Mouse (Mus musculus): ENCODE measurements around the gene Btbd11. TPM values are rescaled to one million over a fixed set of nuclear protein-coding genes. Genes with fewer than 3 reads are reported as not detected.

Btbd11 gene
- polyA plus RNA-seq, 1 experiment from 2014 or later, result 0.77 TPM

DNA sequence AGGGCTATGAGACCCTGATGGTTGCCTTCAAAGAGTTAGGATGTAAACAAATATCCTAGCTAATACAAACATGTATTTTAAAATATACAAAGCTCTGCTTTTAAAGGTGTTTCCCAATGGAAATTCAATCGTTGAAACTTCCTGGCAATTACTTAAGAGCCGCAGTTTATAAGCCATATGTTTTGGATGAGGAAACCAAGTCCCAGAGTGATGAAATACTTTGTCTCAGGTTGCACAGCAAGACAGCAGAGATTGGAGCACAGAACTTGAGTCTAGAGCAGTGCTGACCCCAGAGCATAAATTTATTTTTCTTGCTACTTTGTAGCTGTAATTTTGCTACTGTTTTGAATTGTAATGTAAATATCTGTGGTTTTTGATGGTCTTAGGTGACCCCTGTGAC lies 110.4 kb downstream of the Btbd11 start:
- Histone ChIP-seq H3K9me3 (replicated peaks; ENCODE audit: control insufficient read depth, low read length) (no peaks in the 10 kb centered on the region), H3K36me3 (ENCODE audit: control insufficient read depth, insufficient read depth, low read length) (no peaks in the 10 kb centered on the region), H3K4me2 (no peak overlapping the region), H3K4me3 (ENCODE audit: low read depth, low read length) (no peak overlapping the region), H3K27ac (ENCODE audit: low read depth, low read length) (no peak overlapping the region), H3K27me3 (ENCODE audit: control insufficient read depth, insufficient read depth, low read length) (no peaks in the 10 kb centered on the region), H3K4me1 (ENCODE audit: control insufficient read depth, insufficient read depth, low read length) (no peaks in the 10 kb centered on the region), H3K9ac (ENCODE audit: low read depth, low read length) (no peak overlapping the region)
- ATAC-seq (replicated peaks; ENCODE audit: insufficient number of reproducible peaks, low FRiP score, low TSS enrichment), result no peak
- 69% methylated on average over 2 of the region's 2 CpGs for WGBS (ENCODE audit: insufficient replicate concordance)

DNA sequence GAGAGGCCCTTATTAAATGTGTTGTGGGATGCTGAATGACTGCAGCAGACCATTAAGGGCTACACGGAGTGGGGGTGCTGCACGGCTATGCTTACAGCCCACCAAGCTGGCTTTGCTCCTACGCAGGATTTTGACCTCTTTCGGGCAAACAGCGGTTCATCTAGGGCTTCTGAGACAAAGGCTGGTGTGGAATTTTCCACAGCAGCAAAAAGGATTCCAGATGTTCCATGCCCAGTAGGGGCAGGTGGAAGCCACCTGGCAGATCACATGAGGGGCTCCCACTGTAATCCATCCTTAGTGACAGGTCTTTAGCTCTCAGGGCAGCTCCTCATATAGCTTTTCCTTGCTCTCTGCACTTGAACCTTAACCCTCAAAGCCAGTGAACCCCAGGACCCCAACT lies 111.3 kb downstream of the Btbd11 start:
- 78% methylated on average over 5 of the region's 5 CpGs for WGBS (ENCODE audit: insufficient replicate concordance)
- H3K4me3 ChIP-seq (ENCODE audit: low read depth, low read length), result no peak overlapping the region
- no peak for ATAC-seq (replicated peaks; ENCODE audit: insufficient number of reproducible peaks, low FRiP score, low TSS enrichment)
- H3K4me1 ChIP-seq (ENCODE audit: control insufficient read depth, insufficient read depth, low read length), result no peaks in the 10 kb centered on the region
- H3K9ac ChIP-seq (ENCODE audit: low read depth, low read length), result no peak overlapping the region
- no peak overlapping the region for H3K4me2 ChIP-seq
- no peaks in the 10 kb centered on the region for H3K9me3 ChIP-seq (replicated peaks; ENCODE audit: control insufficient read depth, low read length)
- no peaks in the 10 kb centered on the region for H3K36me3 ChIP-seq (ENCODE audit: control insufficient read depth, insufficient read depth, low read length)
- H3K27ac ChIP-seq (ENCODE audit: low read depth, low read length), result no peak overlapping the region
- no peaks in the 10 kb centered on the region for H3K27me3 ChIP-seq (ENCODE audit: control insufficient read depth, insufficient read depth, low read length)

DNA sequence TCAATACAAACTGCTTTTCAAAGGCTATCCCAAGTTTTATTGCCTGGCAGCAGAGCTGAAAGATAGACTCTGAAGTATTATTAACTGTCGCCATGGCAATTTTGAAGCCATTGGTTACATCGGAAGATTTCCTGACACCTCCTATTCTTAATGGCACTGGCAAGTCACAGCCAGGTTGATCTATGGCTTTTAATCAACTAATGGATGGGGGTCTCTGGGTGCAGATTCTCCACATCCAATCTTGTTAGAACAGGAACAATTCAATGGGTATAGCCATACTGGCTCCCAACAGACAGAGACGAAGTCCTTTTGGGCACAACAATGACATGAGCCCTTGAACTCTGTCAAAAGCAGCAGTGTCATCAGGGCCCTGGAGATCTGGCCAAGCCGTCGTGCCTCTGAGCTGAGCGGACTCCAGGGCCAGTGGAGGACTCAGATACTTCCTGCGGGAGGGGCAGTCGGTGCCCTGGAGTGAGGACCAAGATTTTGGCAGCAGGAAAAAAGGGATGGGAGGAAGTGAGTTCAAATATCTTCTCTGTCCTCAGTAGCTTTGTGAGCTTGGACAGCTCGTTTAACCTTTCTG lies 114.0 kb downstream of the Btbd11 start:
- no peak overlapping the region for H3K4me2 ChIP-seq
- H3K9me3 ChIP-seq (replicated peaks; ENCODE audit: control insufficient read depth, low read length), result no peaks in the 10 kb centered on the region
- ATAC-seq (replicated peaks; ENCODE audit: insufficient number of reproducible peaks, low FRiP score, low TSS enrichment), result no peak
- no peaks in the 10 kb centered on the region for H3K4me1 ChIP-seq (ENCODE audit: control insufficient read depth, insufficient read depth, low read length)
- H3K27ac ChIP-seq (ENCODE audit: low read depth, low read length), result no peak overlapping the region
- no peak overlapping the region for H3K9ac ChIP-seq (ENCODE audit: low read depth, low read length)
- 77% methylated on average over 9 of the region's 9 CpGs for WGBS (ENCODE audit: insufficient replicate concordance)
- no peaks in the 10 kb centered on the region for H3K36me3 ChIP-seq (ENCODE audit: control insufficient read depth, insufficient read depth, low read length)
- no peak overlapping the region for H3K4me3 ChIP-seq (ENCODE audit: low read depth, low read length)
- no peaks in the 10 kb centered on the region for H3K27me3 ChIP-seq (ENCODE audit: control insufficient read depth, insufficient read depth, low read length)

- Histone ChIP-seq H3K4me1 (ENCODE audit: control insufficient read depth, insufficient read depth, low read length) (no peaks in the 10 kb centered on the region), H3K27ac (ENCODE audit: low read depth, low read length) (no peak overlapping the region), H3K27me3 (ENCODE audit: control insufficient read depth, insufficient read depth, low read length) (no peaks in the 10 kb centered on the region), H3K36me3 (ENCODE audit: control insufficient read depth, insufficient read depth, low read length) (no peaks in the 10 kb centered on the region), H3K4me3 (ENCODE audit: low read depth, low read length) (no peak overlapping the region), H3K9ac (ENCODE audit: low read depth, low read length) (no peak overlapping the region), H3K4me2 (no peak overlapping the region), H3K9me3 (replicated peaks; ENCODE audit: control insufficient read depth, low read length) (no peaks in the 10 kb centered on the region)
- WGBS (ENCODE audit: insufficient replicate concordance), result 39% methylated on average over 5 of the region's 5 CpGs
- no peak for ATAC-seq (replicated peaks; ENCODE audit: insufficient number of reproducible peaks, low FRiP score, low TSS enrichment)
These were observed 115.5 kb downstream of the Btbd11 start for GRCm38 (mm10) chr10:85501966-85502566.

GRCm38 (mm10) chr10:85502656-85503055 lies 116.0 kb downstream of the Btbd11 start:
- Histone ChIP-seq H3K4me2 (no peak overlapping the region), H3K4me1 (ENCODE audit: control insufficient read depth, insufficient read depth, low read length) (no peaks in the 10 kb centered on the region), H3K36me3 (ENCODE audit: control insufficient read depth, insufficient read depth, low read length) (no peaks in the 10 kb centered on the region), H3K9me3 (replicated peaks; ENCODE audit: control insufficient read depth, low read length) (no peaks in the 10 kb centered on the region), H3K27me3 (ENCODE audit: control insufficient read depth, insufficient read depth, low read length) (no peaks in the 10 kb centered on the region), H3K9ac (ENCODE audit: low read depth, low read length) (no peak overlapping the region), H3K27ac (ENCODE audit: low read depth, low read length) (no peak overlapping the region), H3K4me3 (ENCODE audit: low read depth, low read length) (no peak overlapping the region)
- WGBS (ENCODE audit: insufficient replicate concordance), result 76% methylated on average over 9 of the region's 9 CpGs
- no peak for ATAC-seq (replicated peaks; ENCODE audit: insufficient number of reproducible peaks, low FRiP score, low TSS enrichment)

DNA sequence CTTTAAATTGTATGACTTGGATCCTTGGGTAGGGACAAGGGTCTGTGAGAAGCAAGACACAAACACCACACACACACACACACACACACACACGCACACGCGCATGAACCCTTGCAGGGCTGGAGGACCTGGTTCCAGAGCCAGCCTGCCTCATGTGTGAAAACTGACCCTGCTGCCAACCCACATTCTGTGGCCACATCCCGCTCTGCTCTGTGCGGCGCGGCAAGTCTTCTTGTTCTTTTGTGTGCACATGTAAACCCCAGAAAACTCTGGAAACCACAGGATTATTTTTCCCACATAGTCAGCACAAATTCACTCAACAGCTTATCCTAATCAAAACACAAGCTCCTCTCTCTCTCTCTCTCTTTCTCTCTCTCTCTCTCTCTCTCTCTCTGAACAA lies 116.8 kb downstream of the Btbd11 start:
- Histone ChIP-seq H3K36me3 (ENCODE audit: control insufficient read depth, insufficient read depth, low read length) (no peaks in the 10 kb centered on the region), H3K9me3 (replicated peaks; ENCODE audit: control insufficient read depth, low read length) (no peaks in the 10 kb centered on the region), H3K4me1 (ENCODE audit: control insufficient read depth, insufficient read depth, low read length) (no peaks in the 10 kb centered on the region), H3K27me3 (ENCODE audit: control insufficient read depth, insufficient read depth, low read length) (no peaks in the 10 kb centered on the region), H3K4me3 (ENCODE audit: low read depth, low read length) (no peak overlapping the region), H3K4me2 (no peak overlapping the region), H3K9ac (ENCODE audit: low read depth, low read length) (no peak overlapping the region), H3K27ac (ENCODE audit: low read depth, low read length) (no peak overlapping the region)
- ATAC-seq (replicated peaks; ENCODE audit: insufficient number of reproducible peaks, low FRiP score, low TSS enrichment), result no peak
- 96% methylated on average over 7 of the region's 7 CpGs for WGBS (ENCODE audit: insufficient replicate concordance)

- no peak overlapping the region for H3K4me3 ChIP-seq (ENCODE audit: low read depth, low read length)
- H3K27me3 ChIP-seq (ENCODE audit: control insufficient read depth, insufficient read depth, low read length), result no peaks in the 10 kb centered on the region; the same call in 1 of the 2 replicates
- 81% methylated on average over 7 of the region's 7 CpGs for WGBS (ENCODE audit: insufficient replicate concordance)
- ATAC-seq (replicated peaks; ENCODE audit: insufficient number of reproducible peaks, low FRiP score, low TSS enrichment), result no peak
- H3K9ac ChIP-seq (ENCODE audit: low read depth, low read length), result no peak overlapping the region
- no peak overlapping the region for H3K27ac ChIP-seq (ENCODE audit: low read depth, low read length)
- no peaks in the 10 kb centered on the region for H3K36me3 ChIP-seq (ENCODE audit: control insufficient read depth, insufficient read depth, low read length)
- H3K9me3 ChIP-seq (replicated peaks; ENCODE audit: control insufficient read depth, low read length), result no peaks in the 10 kb centered on the region
- H3K4me2 ChIP-seq, result no peak overlapping the region
- no peaks in the 10 kb centered on the region for H3K4me1 ChIP-seq (ENCODE audit: control insufficient read depth, insufficient read depth, low read length)
These were observed 120.8 kb downstream of the Btbd11 start for GRCm38 (mm10) chr10:85507270-85508050.

DNA sequence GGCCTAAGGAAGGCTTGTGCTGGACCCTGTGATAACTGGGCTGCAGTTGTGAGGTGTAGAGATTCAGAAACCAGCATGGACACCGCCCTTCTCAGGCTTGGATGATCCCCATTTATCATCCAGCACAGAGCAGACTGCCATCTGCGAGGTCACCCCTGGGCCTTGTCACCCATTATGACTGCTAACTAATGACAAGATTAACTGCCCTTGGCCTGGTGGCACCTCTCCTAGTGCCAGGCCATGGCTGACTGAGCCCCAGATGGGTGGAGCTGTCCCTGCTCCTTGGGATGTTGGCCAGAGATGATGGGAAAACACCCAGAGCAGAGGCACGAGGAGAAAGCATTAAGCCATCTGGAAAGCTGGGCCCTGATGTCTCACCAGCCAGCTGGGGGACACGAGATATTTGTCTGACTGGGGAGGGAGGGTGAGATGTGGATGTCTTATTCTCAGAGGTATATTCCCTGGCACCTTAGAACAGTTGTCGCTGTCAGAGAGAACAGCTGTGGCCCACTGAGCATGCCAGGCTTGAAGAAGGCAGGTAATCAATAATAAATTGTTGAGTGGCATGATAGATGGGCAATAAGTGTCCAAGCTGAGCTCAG lies 121.7 kb downstream of the Btbd11 start:
- no peaks in the 10 kb centered on the region for H3K36me3 ChIP-seq (ENCODE audit: control insufficient read depth, insufficient read depth, low read length)
- no peak overlapping the region for H3K4me2 ChIP-seq
- H3K9ac ChIP-seq (ENCODE audit: low read depth, low read length), result no peak overlapping the region
- no peaks in the 10 kb centered on the region for H3K4me1 ChIP-seq (ENCODE audit: control insufficient read depth, insufficient read depth, low read length)
- ATAC-seq (replicated peaks; ENCODE audit: insufficient number of reproducible peaks, low FRiP score, low TSS enrichment), result no peak
- H3K27ac ChIP-seq (ENCODE audit: low read depth, low read length), result no peak overlapping the region
- no peaks in the 10 kb centered on the region for H3K9me3 ChIP-seq (replicated peaks; ENCODE audit: control insufficient read depth, low read length)
- H3K4me3 ChIP-seq (ENCODE audit: low read depth, low read length), result no peak overlapping the region
- H3K27me3 ChIP-seq (ENCODE audit: control insufficient read depth, insufficient read depth, low read length), result no peaks in the 10 kb centered on the region; the same call in 1 of the 2 replicates
- 71% methylated on average over 5 of the region's 5 CpGs for WGBS (ENCODE audit: insufficient replicate concordance)
